Mouse (Mus musculus): Measurements from ENCODE around the gene Rsu1.

- no peak for TF ChIP-seq MAFK (IDR thresholded peaks at IDR 0.05; ENCODE audit: insufficient read depth, low read depth, low read length)
- TF ChIP-seq ZC3H11A (IDR thresholded peaks at IDR 0.05; ENCODE audit: borderline replicate concordance, low read depth, low read length): no peak
- TF ChIP-seq HCFC1 (IDR thresholded peaks at IDR 0.05; ENCODE audit: borderline replicate concordance, insufficient read depth, low read length): no peak
- no peak for TF ChIP-seq ZNF384 (IDR thresholded peaks at IDR 0.05; ENCODE audit: low read depth, low read length)
These were observed 183.4 kb downstream of the Rsu1 start for GRCm38 (mm10) chr2:13087811-13088210.
